Mouse (Mus musculus): ENCODE measurements at regions not wholly inside any gene's neighbourhood (a gene's known extent, or its start where the extent isn't known, plus 50 kb on each side); places are given as distances from the start of the nearest gene placed in this dataset.
A peak's percentile ranks its signal among the peaks of the same experiment; 100 is the strongest.
"Not testable (repeated sequence)": the region's sequence is repeated elsewhere in the genome, so short reads cannot be mapped to it uniquely, and the experiment has no call there.

GRCm38 (mm10) chr2:168424277-168425099 is 143.0 kb upstream of the Kcng1 start:
- DNase-seq = no peak

DNA sequence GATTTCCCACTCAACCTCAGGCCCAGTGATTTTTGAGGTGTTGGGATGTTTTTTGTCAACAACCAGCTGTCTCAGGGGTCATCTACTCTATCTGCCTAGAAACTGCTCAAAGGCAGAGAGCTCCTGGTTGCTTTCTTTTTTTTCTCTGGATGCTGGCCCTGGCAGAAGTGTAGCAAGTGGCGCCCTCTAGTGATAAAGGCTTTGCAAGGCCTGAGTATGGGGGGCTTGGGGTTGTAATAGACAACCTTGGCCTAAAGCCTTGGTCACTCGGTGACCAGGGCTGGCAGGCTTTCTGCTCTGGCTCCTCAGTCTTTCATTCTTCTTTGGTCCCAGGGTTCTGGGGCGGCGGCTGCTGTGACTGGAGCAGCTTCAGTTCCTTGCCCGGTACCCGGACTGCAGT is 142.0 kb upstream of the Kcng1 start:
- no peak for DNase-seq

GRCm38 (mm10) chr2:168415140-168415539 is 133.6 kb upstream of the Kcng1 start:
- DNase-seq = no peak

GRCm38 (mm10) chr2:168414110-168414872 is 132.8 kb upstream of the Kcng1 start:
- DNase-seq = peak; percentile 17

- no peak for DNase-seq
These were observed 131.3 kb upstream of the Kcng1 start for GRCm38 (mm10) chr2:168412853-168413252.

GRCm38 (mm10) chr2:168402782-168403513 is 121.4 kb upstream of the Kcng1 start:
- DNase-seq = no peak

GRCm38 (mm10) chr2:168399088-168399709 is 117.7 kb upstream of the Kcng1 start:
- DNase-seq = no peak

DNA sequence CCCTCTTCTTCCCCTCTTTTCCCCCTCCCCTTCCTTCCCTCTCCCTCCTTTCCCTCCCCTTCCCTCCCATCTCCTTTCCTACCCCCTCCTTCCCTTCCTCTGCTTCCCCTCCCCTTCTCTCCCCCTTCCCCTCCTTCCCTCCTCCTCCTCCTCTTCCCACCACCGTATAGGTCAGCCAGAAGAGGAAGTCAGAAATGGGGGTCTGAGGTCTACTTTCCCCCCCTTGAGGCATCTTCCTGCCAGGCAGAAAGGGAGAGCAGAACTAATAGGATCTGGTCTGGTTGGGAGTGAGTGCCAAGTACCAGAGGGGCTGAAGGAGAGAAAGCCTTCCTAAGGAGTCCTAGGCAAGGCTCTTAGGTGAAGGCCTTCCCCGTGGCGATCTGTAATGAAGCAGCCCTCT is 114.8 kb upstream of the Kcng1 start:
- DNase-seq = no peak

GRCm38 (mm10) chr2:168393341-168393740 is 111.8 kb upstream of the Kcng1 start:
- DNase-seq = peak; percentile 44

DNA sequence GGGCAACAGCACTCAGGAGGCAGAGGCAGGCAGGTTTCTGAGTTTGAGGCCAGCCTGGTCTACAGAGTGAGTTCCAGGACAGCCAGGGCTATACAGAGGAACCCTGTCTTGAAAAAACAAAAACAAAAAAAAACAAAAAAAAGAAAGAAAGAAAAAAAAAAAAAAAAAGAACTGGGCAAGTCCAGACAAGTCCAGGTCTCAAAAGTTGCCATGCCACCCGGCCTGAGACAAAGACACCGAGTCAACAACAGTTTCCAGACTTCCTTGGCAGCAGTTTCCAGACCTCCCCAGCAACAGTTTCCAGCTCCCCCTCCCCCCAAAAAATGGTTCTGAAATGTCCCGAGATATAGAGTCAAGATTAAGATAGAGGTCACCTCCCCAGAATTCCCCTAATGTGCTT is 110.6 kb upstream of the Kcng1 start:
- not testable (repeated sequence) for DNase-seq

GRCm38 (mm10) chr2:168380606-168381005 is 99.1 kb upstream of the Kcng1 start:
- DNase-seq = no peak

GRCm38 (mm10) chr2:168372356-168372755 is 90.8 kb upstream of the Kcng1 start:
- DNase-seq = no peak

DNA sequence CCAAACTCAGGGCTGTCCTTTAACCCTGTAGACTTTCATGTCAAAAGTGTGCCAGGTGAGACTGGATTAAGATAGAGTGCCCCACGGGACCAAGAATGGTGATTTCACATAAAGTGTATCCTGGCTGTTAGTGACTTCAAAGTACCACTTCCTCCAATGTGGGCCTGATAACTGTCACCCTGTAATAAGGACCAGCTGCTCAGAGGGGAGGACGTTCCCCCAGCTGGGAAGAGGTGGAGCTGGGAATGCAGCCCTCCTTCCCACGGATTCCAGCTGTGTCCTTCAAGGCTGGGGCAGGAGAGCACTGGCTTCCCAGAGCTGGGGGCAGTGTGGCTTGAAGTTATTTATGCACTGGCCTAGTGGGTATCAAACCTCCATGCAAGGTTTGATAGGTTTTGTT is 89.7 kb upstream of the Kcng1 start:
- no peak for DNase-seq

GRCm38 (mm10) chr2:168359200-168359599 is 77.7 kb upstream of the Kcng1 start:
- DNase-seq = no peak

- no peak for DNase-seq
These were observed 77.0 kb upstream of the Kcng1 start for GRCm38 (mm10) chr2:168358551-168358950.

- no peak for DNase-seq
These were observed 76.3 kb upstream of the Kcng1 start for GRCm38 (mm10) chr2:168357815-168358214.

DNA sequence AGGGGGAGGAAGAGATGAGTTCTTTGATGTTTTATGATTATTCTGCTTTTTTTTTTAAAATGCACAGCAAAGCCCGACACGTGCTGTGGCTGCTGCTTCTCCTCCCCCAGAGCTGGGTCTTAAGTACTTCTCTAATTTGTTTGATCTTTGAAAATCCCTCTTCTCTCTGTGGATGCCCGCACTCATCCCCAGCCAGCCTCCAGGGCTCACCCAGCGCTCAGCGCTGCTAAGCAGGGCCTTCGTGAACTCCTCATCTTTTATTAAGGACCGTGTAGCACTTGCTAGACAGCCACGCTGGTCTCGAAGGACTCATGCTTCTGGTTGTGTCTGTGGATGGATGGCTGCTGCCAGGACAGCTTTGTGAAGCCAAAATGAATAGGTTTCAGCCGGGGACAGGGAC is 72.9 kb upstream of the Kcng1 start:
- no peak for DNase-seq

DNA sequence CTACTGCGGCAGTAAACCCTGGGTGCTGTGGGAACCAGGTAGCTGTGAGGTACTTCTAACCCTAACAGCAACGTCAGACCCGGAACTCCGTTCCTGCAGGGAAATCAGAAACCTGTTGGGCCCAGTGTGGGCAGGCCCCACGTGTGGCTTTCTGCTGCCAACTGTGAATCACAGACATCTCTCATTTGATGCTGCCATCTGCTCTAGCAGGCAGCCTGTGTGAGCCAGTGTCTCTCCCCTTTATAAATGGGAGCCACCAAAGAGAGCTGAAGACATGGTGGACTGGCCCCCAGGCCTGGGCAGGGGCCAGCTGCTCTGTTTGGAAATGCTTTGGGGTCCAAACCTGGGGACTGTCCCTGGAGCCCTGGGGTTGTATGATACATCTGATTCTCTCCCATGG is 71.1 kb upstream of the Kcng1 start:
- DNase-seq = no peak

GRCm38 (mm10) chr2:168352194-168352593 is 70.7 kb upstream of the Kcng1 start:
- DNase-seq = no peak

DNA sequence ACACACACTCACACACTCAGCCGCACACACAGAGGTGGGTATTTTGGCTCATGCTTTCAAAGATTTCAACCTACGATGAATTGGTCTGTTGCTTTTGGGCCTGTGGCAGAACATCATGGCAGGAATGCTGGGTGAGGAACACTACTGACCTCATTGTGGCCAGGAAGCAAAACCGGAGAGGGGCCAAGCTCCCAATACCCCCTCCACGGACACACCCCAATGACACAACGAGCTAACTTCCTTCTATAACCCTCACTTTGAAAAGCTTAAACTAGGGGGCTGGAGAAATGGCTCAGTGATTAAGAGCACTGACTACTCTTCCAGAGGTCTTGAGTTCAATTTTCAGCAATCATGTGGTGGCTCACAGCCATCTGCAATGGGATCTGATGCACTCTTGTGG is 63.8 kb upstream of the Kcng1 start:
- no peak for DNase-seq

DNA sequence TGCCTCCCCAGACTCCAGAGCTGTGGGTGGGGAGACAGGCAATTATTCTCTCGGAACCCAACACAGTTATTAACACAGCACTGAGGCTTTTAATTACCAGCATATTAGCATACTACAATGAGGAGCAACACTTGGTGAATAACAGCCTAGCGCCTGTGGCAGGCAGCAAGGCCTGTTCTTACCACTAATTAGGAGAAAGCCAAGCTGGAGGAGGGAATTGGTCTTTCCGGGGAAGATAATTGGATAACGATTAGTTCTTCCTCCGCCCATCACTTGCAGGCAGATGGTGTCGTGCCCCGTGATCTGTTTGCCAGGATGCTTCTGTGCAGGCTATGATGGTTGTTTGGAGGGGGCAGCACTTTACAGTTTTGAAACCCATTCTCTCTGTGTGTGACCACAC is 62.2 kb upstream of the Kcng1 start:
- DNase-seq = no peak

DNA sequence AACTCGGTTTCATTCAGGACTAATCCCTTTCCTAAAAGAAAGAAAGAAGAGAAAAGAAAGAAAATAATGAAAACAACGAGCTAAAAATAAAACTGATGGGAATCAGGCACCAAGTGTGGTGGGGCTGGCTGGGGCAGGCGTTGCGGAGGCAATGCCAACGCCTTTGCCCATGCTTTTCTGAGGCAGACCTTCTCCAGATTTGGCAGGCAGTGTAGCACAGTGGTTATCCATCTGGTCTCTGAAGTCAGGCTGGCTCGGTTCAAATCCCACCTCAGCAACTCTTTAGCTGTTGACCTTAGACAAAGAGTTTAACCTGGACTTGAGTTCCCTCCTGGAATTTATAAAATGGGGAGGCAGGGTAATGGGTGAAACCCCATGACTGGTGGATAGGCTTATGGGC is 57.3 kb upstream of the Kcng1 start:
- DNase-seq = no peak

- no peak for DNase-seq
These were observed 56.8 kb upstream of the Kcng1 start for GRCm38 (mm10) chr2:168338382-168338781.
